ENCODE assay signal across 15 mouse cellular contexts in the genomic region with DNA sequence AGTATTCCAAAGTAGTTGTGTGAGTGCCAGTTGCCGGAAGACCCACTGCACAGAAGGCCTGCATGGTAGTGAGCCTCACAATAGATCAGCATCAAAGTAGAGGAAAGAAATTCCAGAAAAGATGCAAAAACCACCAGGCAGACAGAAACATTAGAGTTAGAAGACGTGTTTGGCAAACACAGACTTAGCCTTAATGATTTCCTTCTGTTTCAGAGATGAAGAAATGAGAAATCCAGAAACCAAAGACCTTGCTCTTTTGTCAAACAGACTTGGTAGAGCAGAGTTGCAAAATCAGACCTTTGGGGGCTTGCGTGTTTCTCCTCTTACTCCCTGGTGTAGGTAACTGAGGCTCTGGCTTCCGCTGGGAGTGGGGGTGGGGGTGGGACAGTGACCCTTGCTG.
"Had no signal": no experiment of that assay in that cellular context is flagged by ENCODE, and none has a peak within 500 bp of the region (broad histone marks: within the 10 kb centered on the region; RNA-seq: fewer than 3 reads in every experiment).

No protein-coding gene starts in this region.

- H3K4me1 ChIP-seq: neural tube, embryonic 12.5 days had no signal

- H3K27ac ChIP-seq: intestine, embryonic 15.5 days; kidney, embryonic 15.5 days; left cerebral cortex, adult 2 months; lung, embryonic 15.5 days; midbrain, embryonic 15.5 days; neural tube, embryonic 12.5 days; stomach, embryonic 15.5 days had no signal

- H3K4me3 ChIP-seq: intestine, embryonic 15.5 days; kidney, embryonic 15.5 days; left cerebral cortex, adult 2 months; lung, embryonic 15.5 days; midbrain, embryonic 15.5 days; neural tube, embryonic 12.5 days; stomach, embryonic 15.5 days had no signal

- ATAC-seq: intestine, embryonic 15.5 days; liver, postnatal 0 days; midbrain, embryonic 15.5 days had no signal

- H3K9ac ChIP-seq: intestine, embryonic 15.5 days; kidney, embryonic 15.5 days; liver, postnatal 0 days; lung, embryonic 15.5 days; midbrain, embryonic 15.5 days; neural tube, embryonic 12.5 days; stomach, embryonic 15.5 days had no signal

- DNase-seq: kidney, adult 2 months; kidney, postnatal 14 days; liver; liver, postnatal 0 days; right cerebral cortex, postnatal 4 days; spleen, adult 18-20 months; thymus, adult 2 months; thymus, postnatal 25 days had no signal

- H3K4me2 ChIP-seq: intestine, embryonic 15.5 days; kidney, embryonic 15.5 days; lung, embryonic 15.5 days; midbrain, embryonic 15.5 days; neural tube, embryonic 12.5 days; stomach, embryonic 15.5 days had no signal

- H3K9me3 ChIP-seq: intestine, embryonic 15.5 days; kidney, embryonic 15.5 days; lung, embryonic 15.5 days; midbrain, embryonic 15.5 days; neural tube, embryonic 12.5 days; stomach, embryonic 15.5 days had no signal

- H3K36me3 ChIP-seq: intestine, embryonic 15.5 days; kidney, embryonic 15.5 days; lung, embryonic 15.5 days; midbrain, embryonic 15.5 days; neural tube, embryonic 12.5 days; stomach, embryonic 15.5 days had no signal

- H3K27me3 ChIP-seq: intestine, embryonic 15.5 days; kidney, embryonic 15.5 days; lung, embryonic 15.5 days; midbrain, embryonic 15.5 days; neural tube, embryonic 12.5 days; stomach, embryonic 15.5 days had no signal
